Mouse (Mus musculus): ENCODE results near the gene Tgfbr3. TPM values are rescaled to one million over a fixed set of nuclear protein-coding genes. Genes with fewer than 3 reads are reported as not detected.

Tgfbr3 gene
- polyA plus RNA-seq, 1 experiment from 2014 or later: 21.4 TPM

DNA sequence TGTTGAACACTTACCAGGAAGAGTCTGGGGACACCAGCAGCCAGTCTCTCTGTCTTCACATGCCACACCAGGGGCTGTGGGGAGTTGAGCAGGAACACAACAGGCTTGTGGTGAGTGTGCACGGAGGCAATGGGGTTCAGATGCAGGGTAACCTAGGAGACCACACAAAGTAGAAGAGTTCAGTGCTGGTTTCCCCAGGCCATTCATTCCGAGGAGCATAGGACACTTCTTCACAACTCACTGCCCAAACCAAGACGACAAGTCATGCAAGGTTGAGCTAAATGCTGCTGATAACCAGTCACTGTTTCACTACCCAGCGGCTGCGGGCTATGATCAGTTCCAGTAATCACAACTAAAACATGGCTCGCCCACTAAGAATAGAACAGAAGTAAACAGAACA, 111.6 kb downstream of the Tgfbr3 start:
- peaks cover 11% of the 10 kb centered on the region for H3K4me1 ChIP-seq (ENCODE audit: insufficient read depth, low read depth, low read length)
- peak overlapping the region; percentile 38; the same call in 1 of the 2 replicates for H3K27ac ChIP-seq (ENCODE audit: low read length)
- H3K27me3 ChIP-seq (replicated peaks; ENCODE audit: insufficient read depth, low read length): no peaks in the 10 kb centered on the region
- no peak overlapping the region for H3K4me3 ChIP-seq (ENCODE audit: low read depth, low read length)
- no peak overlapping the region for H3K9ac ChIP-seq (replicated peaks; ENCODE audit: low read depth)
- TF ChIP-seq CTCF (IDR thresholded peaks at IDR 0.05) (no peak), EP300 (IDR thresholded peaks at IDR 0.05) (no peak)
- DNase-seq (ENCODE audit: low spot score) (no peak), ATAC-seq (no peak)
- no peaks in the 10 kb centered on the region for H3K9me3 ChIP-seq (ENCODE audit: low read length)
- H3K4me2 ChIP-seq (replicated peaks; ENCODE audit: low read depth, low read length): no peak overlapping the region
- H3K36me3 ChIP-seq (ENCODE audit: insufficient read depth, low read length): no peaks in the 10 kb centered on the region
- WGBS: 61% methylated on average over 6 of the region's 6 CpGs

DNA sequence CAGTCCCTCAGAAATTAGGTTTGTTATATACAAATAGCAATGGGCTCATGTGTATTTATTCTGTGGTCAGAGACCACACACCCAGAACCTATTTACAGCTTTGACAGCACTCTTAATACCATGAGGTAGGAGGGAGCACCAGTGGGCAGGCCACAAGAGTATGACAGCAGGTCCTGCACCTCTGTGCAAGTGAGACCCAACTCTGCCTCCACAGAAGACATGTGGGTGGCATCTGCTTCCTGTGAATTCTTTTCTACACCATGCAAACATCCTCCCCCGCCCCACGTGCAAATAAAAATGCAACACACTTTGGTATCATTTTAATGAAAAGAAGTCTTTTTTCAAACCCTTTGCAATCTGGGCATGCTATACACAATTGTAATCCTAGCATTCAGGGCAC, 112.2 kb downstream of the Tgfbr3 start:
- ATAC-seq (peak; percentile 3; the same call in 1 of the 2 replicates), DNase-seq (ENCODE audit: low spot score) (no peak)
- WGBS: 49% methylated on average over 2 of the region's 2 CpGs
- Histone ChIP-seq H3K27me3 (replicated peaks; ENCODE audit: insufficient read depth, low read length) (no peaks in the 10 kb centered on the region), H3K36me3 (ENCODE audit: insufficient read depth, low read length) (no peaks in the 10 kb centered on the region), H3K4me2 (replicated peaks; ENCODE audit: low read depth, low read length) (no peak overlapping the region), H3K4me3 (ENCODE audit: low read depth, low read length) (no peak overlapping the region), H3K4me1 (ENCODE audit: insufficient read depth, low read depth, low read length) (peaks cover 11% of the 10 kb centered on the region), H3K27ac (ENCODE audit: low read length) (no peak overlapping the region; the same call in 1 of the 2 replicates), H3K9ac (replicated peaks; ENCODE audit: low read depth) (no peak overlapping the region), H3K9me3 (ENCODE audit: low read length) (no peaks in the 10 kb centered on the region)
- TF ChIP-seq CTCF (IDR thresholded peaks at IDR 0.05): no peak
- no peak for TF ChIP-seq EP300 (IDR thresholded peaks at IDR 0.05)

DNA sequence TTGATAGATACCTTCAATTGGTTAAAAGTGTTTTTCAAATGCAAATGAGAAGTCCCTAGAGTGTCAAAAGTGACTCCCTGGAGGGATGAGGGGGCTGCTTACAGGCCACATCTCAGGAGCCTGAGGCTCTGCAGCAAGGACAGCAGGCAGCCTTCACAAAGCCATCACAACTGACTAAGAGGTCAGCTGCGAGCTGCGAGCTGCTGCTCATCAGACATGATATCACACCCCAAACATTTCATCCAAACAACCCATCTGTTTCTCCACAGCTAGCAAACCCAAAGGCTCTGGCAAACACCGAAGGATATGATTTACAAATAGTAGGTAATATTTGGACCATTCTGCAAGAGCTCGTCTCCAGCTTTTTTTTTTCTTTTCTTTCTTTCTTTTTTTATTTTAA, 112.6 kb downstream of the Tgfbr3 start:
- TF ChIP-seq EP300 (IDR thresholded peaks at IDR 0.05): no peak
- TF ChIP-seq CTCF (IDR thresholded peaks at IDR 0.05): no peak
- no peak overlapping the region for H3K4me3 ChIP-seq (ENCODE audit: low read depth, low read length)
- H3K9ac ChIP-seq (replicated peaks; ENCODE audit: low read depth): no peak overlapping the region
- H3K36me3 ChIP-seq (ENCODE audit: insufficient read depth, low read length): no peaks in the 10 kb centered on the region
- no peaks in the 10 kb centered on the region for H3K27me3 ChIP-seq (replicated peaks; ENCODE audit: insufficient read depth, low read length)
- no peak overlapping the region for H3K27ac ChIP-seq (ENCODE audit: low read length)
- peak; percentile 51 for ATAC-seq
- no peaks in the 10 kb centered on the region for H3K9me3 ChIP-seq (ENCODE audit: low read length)
- peak; percentile 43 for DNase-seq (ENCODE audit: low spot score)
- H3K4me1 ChIP-seq (ENCODE audit: insufficient read depth, low read depth, low read length): peaks cover 11% of the 10 kb centered on the region
- H3K4me2 ChIP-seq (replicated peaks; ENCODE audit: low read depth, low read length): no peak overlapping the region
- 53% methylated on average over 4 of the region's 4 CpGs for WGBS

DNA sequence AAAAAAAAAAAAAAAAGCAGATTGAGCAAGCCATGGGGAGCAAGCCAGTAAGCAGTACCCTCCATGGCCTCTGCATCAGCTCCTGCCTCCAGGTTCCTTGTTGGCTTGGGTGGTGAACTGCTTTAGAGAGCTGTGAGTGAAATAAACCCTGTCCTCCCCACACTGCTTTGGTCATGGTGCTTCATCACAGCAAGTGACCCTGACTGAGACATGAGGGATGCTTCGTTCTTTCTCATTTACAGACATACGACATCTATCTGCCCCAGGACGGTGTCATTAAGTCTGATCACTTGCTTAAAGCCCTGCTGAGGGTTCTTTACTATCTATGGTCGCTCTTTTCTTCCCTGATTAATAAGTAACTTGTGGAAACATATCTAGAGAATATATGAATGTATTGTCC, 113.2 kb downstream of the Tgfbr3 start:
- H3K9me3 ChIP-seq (ENCODE audit: low read length): no peaks in the 10 kb centered on the region
- ATAC-seq: no peak
- TF ChIP-seq EP300 (IDR thresholded peaks at IDR 0.05) (no peak), CTCF (IDR thresholded peaks at IDR 0.05) (no peak)
- H3K4me1 ChIP-seq (ENCODE audit: insufficient read depth, low read depth, low read length): peaks cover 11% of the 10 kb centered on the region
- DNase-seq (ENCODE audit: low spot score): no peak
- H3K4me2 ChIP-seq (replicated peaks; ENCODE audit: low read depth, low read length): no peak overlapping the region
- H3K9ac ChIP-seq (replicated peaks; ENCODE audit: low read depth): no peak overlapping the region
- no peaks in the 10 kb centered on the region for H3K36me3 ChIP-seq (ENCODE audit: insufficient read depth, low read length)
- whole genome bisulfite sequencing: 93% methylated on average over 4 of the region's 4 CpGs
- H3K27ac ChIP-seq (ENCODE audit: low read length): no peak overlapping the region
- H3K27me3 ChIP-seq (replicated peaks; ENCODE audit: insufficient read depth, low read length): no peaks in the 10 kb centered on the region
- H3K4me3 ChIP-seq (ENCODE audit: low read depth, low read length): no peak overlapping the region

DNA sequence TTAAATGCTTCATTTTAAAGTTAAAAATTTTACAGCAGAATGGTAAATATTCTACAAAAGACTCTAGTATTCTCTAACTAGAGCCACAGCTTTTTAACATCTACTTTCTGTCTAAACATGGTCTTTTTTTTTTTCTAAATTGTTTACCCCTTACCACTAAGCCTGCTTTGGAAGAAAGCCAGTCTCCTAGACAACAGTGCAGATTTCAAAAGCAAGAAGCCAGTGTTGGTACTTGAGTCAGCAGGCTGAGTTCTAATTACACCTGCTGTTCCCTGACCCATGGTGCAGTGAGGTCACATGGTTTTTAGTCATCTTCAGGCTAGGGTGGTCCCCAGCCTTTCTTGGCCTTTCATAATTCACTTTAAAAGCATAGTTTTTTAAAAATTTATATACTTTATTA, 115.2 kb downstream of the Tgfbr3 start:
- TF ChIP-seq EP300 (IDR thresholded peaks at IDR 0.05): no peak
- TF ChIP-seq CTCF (IDR thresholded peaks at IDR 0.05): no peak
- ATAC-seq: no peak
- Histone ChIP-seq H3K27me3 (replicated peaks; ENCODE audit: insufficient read depth, low read length) (no peaks in the 10 kb centered on the region), H3K27ac (ENCODE audit: low read length) (no peak overlapping the region), H3K4me2 (replicated peaks; ENCODE audit: low read depth, low read length) (no peak overlapping the region), H3K9ac (replicated peaks; ENCODE audit: low read depth) (no peak overlapping the region), H3K36me3 (ENCODE audit: insufficient read depth, low read length) (no peaks in the 10 kb centered on the region), H3K4me1 (ENCODE audit: insufficient read depth, low read depth, low read length) (peaks cover 11% of the 10 kb centered on the region), H3K9me3 (ENCODE audit: low read length) (no peaks in the 10 kb centered on the region), H3K4me3 (ENCODE audit: low read depth, low read length) (no peak overlapping the region)
- DNase-seq (ENCODE audit: low spot score): peak; percentile 30

DNA sequence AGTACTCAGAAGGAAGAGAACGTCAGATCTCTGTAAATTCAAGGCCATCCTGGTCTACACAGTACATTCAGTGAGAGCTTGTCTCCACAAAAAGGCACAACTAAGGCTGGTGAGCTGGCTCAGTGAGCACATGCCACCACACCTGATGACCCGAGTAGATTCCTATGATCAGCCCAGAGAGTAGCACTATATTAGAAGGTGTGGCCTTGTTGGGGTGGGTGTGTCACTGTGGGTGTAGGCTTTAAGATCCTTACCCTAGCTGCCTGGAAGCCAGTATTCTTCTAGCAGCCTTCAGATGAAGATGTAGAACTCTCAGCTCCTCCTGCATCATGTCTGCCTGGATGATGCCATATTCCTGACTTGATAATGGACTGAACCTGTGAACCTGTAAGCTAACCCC, 115.9 kb downstream of the Tgfbr3 start:
- Histone ChIP-seq H3K9ac (replicated peaks; ENCODE audit: low read depth) (no peak overlapping the region), H3K4me3 (ENCODE audit: low read depth, low read length) (no peak overlapping the region), H3K4me1 (ENCODE audit: insufficient read depth, low read depth, low read length) (peaks cover 11% of the 10 kb centered on the region), H3K27me3 (replicated peaks; ENCODE audit: insufficient read depth, low read length) (no peaks in the 10 kb centered on the region), H3K9me3 (ENCODE audit: low read length) (no peaks in the 10 kb centered on the region), H3K27ac (ENCODE audit: low read length) (no peak overlapping the region), H3K4me2 (replicated peaks; ENCODE audit: low read depth, low read length) (no peak overlapping the region), H3K36me3 (ENCODE audit: insufficient read depth, low read length) (no peaks in the 10 kb centered on the region)
- no peak for TF ChIP-seq CTCF (IDR thresholded peaks at IDR 0.05)
- ATAC-seq (no peak), DNase-seq (ENCODE audit: low spot score) (no peak)
- WGBS: 77% methylated on average over 2 of the region's 2 CpGs

DNA sequence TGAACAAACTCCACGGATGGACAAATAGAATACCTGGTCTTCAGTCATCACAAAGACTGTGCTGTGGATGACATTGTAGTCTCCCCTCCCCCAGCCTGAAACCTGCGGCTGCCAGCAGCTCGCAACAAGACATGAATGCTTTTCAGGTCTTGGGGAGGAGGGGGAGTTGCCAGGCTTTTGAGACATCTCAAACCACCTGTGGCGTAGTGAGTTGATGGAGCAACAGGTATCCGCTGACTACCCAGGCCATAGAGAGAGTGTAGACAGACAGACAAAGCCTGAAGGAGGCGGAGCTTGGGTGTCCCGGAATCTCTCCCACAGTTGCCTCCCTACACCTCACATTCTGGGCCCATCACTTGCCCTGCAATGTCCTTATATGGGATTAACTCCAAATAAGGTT, 117.6 kb downstream of the Tgfbr3 start:
- peaks cover 13% of the 10 kb centered on the region; the same call in 1 of the 2 replicates for H3K4me1 ChIP-seq (ENCODE audit: insufficient read depth, low read depth, low read length)
- 83% methylated on average over 7 of the region's 7 CpGs for WGBS
- H3K9ac ChIP-seq (replicated peaks; ENCODE audit: low read depth): no peak overlapping the region
- H3K27ac ChIP-seq (ENCODE audit: low read length): no peak overlapping the region
- H3K4me2 ChIP-seq (replicated peaks; ENCODE audit: low read depth, low read length): no peak overlapping the region
- H3K36me3 ChIP-seq (ENCODE audit: insufficient read depth, low read length): no peaks in the 10 kb centered on the region
- H3K9me3 ChIP-seq (ENCODE audit: low read length): no peaks in the 10 kb centered on the region
- ATAC-seq (no peak), DNase-seq (ENCODE audit: low spot score) (no peak)
- H3K27me3 ChIP-seq (replicated peaks; ENCODE audit: insufficient read depth, low read length): no peaks in the 10 kb centered on the region
- no peak for TF ChIP-seq CTCF (IDR thresholded peaks at IDR 0.05)
- no peak for TF ChIP-seq EP300 (IDR thresholded peaks at IDR 0.05)
- H3K4me3 ChIP-seq (ENCODE audit: low read depth, low read length): no peak overlapping the region
